Mouse (Mus musculus) neural tube, embryonic 14.5 days (tissue): Measurements from ENCODE around the gene Eif4g3. TPM values are rescaled to one million over a fixed set of nuclear protein-coding genes. Genes with fewer than 3 reads are reported as not detected.

Experiments used
- ATAC-seq: fragments of 200-750 bp; cut with Nextera tagmentation; 2 replicates; pipeline ENCODE4 v1.8.0; 2017; ENCODE audit warnings: low read depth, mild to moderate bottlenecking, moderate TSS enrichment, moderate library complexity
- H3K27ac ChIP-seq: fragments of 300-500 bp; sonication (generic); 2 replicates; pipeline ENCODE4 v1.5.1; 2014; ENCODE audit warnings: low read depth, mild to moderate bottlenecking, control low read depth, low read length, moderate library complexity, mixed read lengths
- H3K27me3 ChIP-seq: fragments of 300-500 bp; sonication (generic); 2 replicates; pipeline ENCODE4 v1.6.1; 2014; ENCODE audit warnings: low read length; ENCODE audit not compliant: control insufficient read depth, insufficient read depth
- H3K36me3 ChIP-seq: fragments of 300-500 bp; sonication (generic); 2 replicates; pipeline ENCODE4 v1.6.1; 2014; ENCODE audit warnings: low read length, mixed read lengths; ENCODE audit not compliant: control insufficient read depth, insufficient read depth
- H3K4me1 ChIP-seq: fragments of 300-500 bp; sonication (generic); 2 replicates; pipeline ENCODE4 v1.6.1; 2014; ENCODE audit warnings: low read length; ENCODE audit not compliant: control insufficient read depth, insufficient read depth
- H3K4me2 ChIP-seq: fragments of 300-500 bp; sonication (generic); 2 replicates; pipeline ENCODE4 v1.6.1; 2014; ENCODE audit warnings: mild to moderate bottlenecking, low read depth, low read length, control low read depth
- H3K4me3 ChIP-seq: fragments of 300-500 bp; sonication (generic); 2 replicates; pipeline ENCODE4 v1.5.1; 2014; ENCODE audit warnings: low read depth, low read length, control low read depth, mixed read lengths
- H3K9ac ChIP-seq: fragments of 300-500 bp; sonication (generic); replicated peaks from 2 replicates; pipeline ENCODE4 v1.6.1; 2014; ENCODE audit warnings: low read depth, mild to moderate bottlenecking, control low read depth, low read length, mixed read lengths
- H3K9me3 ChIP-seq: fragments of 300-500 bp; sonication (generic); 2 replicates; pipeline ENCODE4 v1.6.1; 2016; ENCODE audit warnings: low read length; ENCODE audit not compliant: control insufficient read depth
- WGBS: fragments of 180-500 bp; shearing (Covaris S2); extraction: QIAGEN DNeasy Blood & Tissue Kit; methylation state at CpG from one replicate; pipeline ENCODE4 v1.1.7; 2014; 5-methylcytosine and 5-hydroxymethylcytosine counted together
- polyA plus RNA-seq: library from polyadenylated mRNA; unstranded; fragments of >200 nt; fragmentation: Nextera tagmentation; extraction: Ambion mirVana; gene quantifications from 2 replicates; pipeline ENCODE4 v1.2.1, GENCODE M21; 2014

The Eif4g3 gene
- polyA plus RNA-seq, 1 experiment from 2014 or later, result 71.4 TPM

GRCm38 (mm10) chr4:138082466-138082865, 89.6 kb downstream of the Eif4g3 start:
- H3K4me3 ChIP-seq, result no peak overlapping the region
- peaks cover 19% of the 10 kb centered on the region for H3K4me1 ChIP-seq
- WGBS, result 78% methylated on average over 8 of the region's 8 CpGs
- no peak for ATAC-seq
- peaks cover 8% of the 10 kb centered on the region; the same call in 1 of the 2 replicates for H3K36me3 ChIP-seq
- no peak overlapping the region for H3K27ac ChIP-seq
- H3K9ac ChIP-seq, result no peak overlapping the region
- H3K9me3 ChIP-seq, result no peaks in the 10 kb centered on the region
- no peak overlapping the region for H3K4me2 ChIP-seq
- no peaks in the 10 kb centered on the region for H3K27me3 ChIP-seq

GRCm38 (mm10) chr4:138084103-138084502, 91.3 kb downstream of the Eif4g3 start:
- ATAC-seq, result no peak
- H3K4me2 ChIP-seq, result no peak overlapping the region
- peaks cover 8% of the 10 kb centered on the region; the same call in 1 of the 2 replicates for H3K36me3 ChIP-seq
- H3K4me1 ChIP-seq, result peaks cover 19% of the 10 kb centered on the region
- no peak overlapping the region for H3K9ac ChIP-seq
- 78% methylated on average over 8 of the region's 8 CpGs for WGBS
- no peak overlapping the region for H3K4me3 ChIP-seq
- no peaks in the 10 kb centered on the region for H3K27me3 ChIP-seq
- peak overlapping the region; percentile 52; the same call in 1 of the 2 replicates for H3K27ac ChIP-seq
- no peaks in the 10 kb centered on the region for H3K9me3 ChIP-seq

GRCm38 (mm10) chr4:138084851-138085573, 92.2 kb downstream of the Eif4g3 start:
- Histone ChIP-seq H3K9ac (no peak overlapping the region), H3K4me3 (no peak overlapping the region), H3K27ac (peak overlapping the region; percentile 52), H3K4me2 (no peak overlapping the region), H3K9me3 (no peaks in the 10 kb centered on the region), H3K27me3 (no peaks in the 10 kb centered on the region), H3K36me3 (peaks cover 8% of the 10 kb centered on the region; the same call in 1 of the 2 replicates), H3K4me1 (peaks cover 19% of the 10 kb centered on the region)
- 46% methylated on average over 13 of the region's 13 CpGs for WGBS
- ATAC-seq, result no peak

GRCm38 (mm10) chr4:138086949-138087348, 94.1 kb downstream of the Eif4g3 start:
- Histone ChIP-seq H3K9ac (no peak overlapping the region), H3K27ac (no peak overlapping the region), H3K9me3 (no peaks in the 10 kb centered on the region), H3K36me3 (peaks cover 8% of the 10 kb centered on the region; the same call in 1 of the 2 replicates), H3K27me3 (no peaks in the 10 kb centered on the region), H3K4me2 (no peak overlapping the region), H3K4me3 (no peak overlapping the region), H3K4me1 (peaks cover 13% of the 10 kb centered on the region)
- 90% methylated on average over 5 of the region's 5 CpGs for WGBS
- ATAC-seq, result no peak

GRCm38 (mm10) chr4:138089512-138089911, 96.7 kb downstream of the Eif4g3 start:
- no peaks in the 10 kb centered on the region; the same call in 1 of the 2 replicates for H3K36me3 ChIP-seq
- H3K4me3 ChIP-seq, result no peak overlapping the region
- H3K9me3 ChIP-seq, result no peaks in the 10 kb centered on the region
- no peaks in the 10 kb centered on the region for H3K27me3 ChIP-seq
- no peak overlapping the region for H3K4me2 ChIP-seq
- H3K27ac ChIP-seq, result no peak overlapping the region
- peaks cover 6% of the 10 kb centered on the region for H3K4me1 ChIP-seq
- no peak overlapping the region for H3K9ac ChIP-seq
- WGBS, result 90% methylated on average over 2 of the region's 2 CpGs
- no peak for ATAC-seq

GRCm38 (mm10) chr4:138091562-138092194, 98.9 kb downstream of the Eif4g3 start:
- WGBS, result 89% methylated on average over 7 of the region's 7 CpGs
- no peak for ATAC-seq

GRCm38 (mm10) chr4:138100456-138100855, 107.6 kb downstream of the Eif4g3 start:
- Histone ChIP-seq H3K4me1 (no peaks in the 10 kb centered on the region), H3K9ac (no peak overlapping the region), H3K9me3 (no peaks in the 10 kb centered on the region), H3K36me3 (peaks cover 39% of the 10 kb centered on the region), H3K4me3 (no peak overlapping the region), H3K27ac (no peak overlapping the region), H3K4me2 (no peak overlapping the region), H3K27me3 (no peaks in the 10 kb centered on the region)
- WGBS, result 87% methylated on average over 7 of the region's 7 CpGs
- no peak for ATAC-seq

More at GRCm38 (mm10) chr4:138091562-138092194, 98.9 kb downstream of the Eif4g3 start:
- peaks cover 1% of the 10 kb centered on the region; the same call in 1 of the 2 replicates for H3K36me3 ChIP-seq
- H3K4me1 ChIP-seq, result no peaks in the 10 kb centered on the region
- no peaks in the 10 kb centered on the region for H3K9me3 ChIP-seq
- no peaks in the 10 kb centered on the region for H3K27me3 ChIP-seq
- no peak overlapping the region for H3K4me2 ChIP-seq
- H3K4me3 ChIP-seq, result no peak overlapping the region
- no peak overlapping the region for H3K27ac ChIP-seq
- no peak overlapping the region for H3K9ac ChIP-seq

GRCm38 (mm10) chr4:138101795-138102194, 109.0 kb downstream of the Eif4g3 start:
- ATAC-seq, result no peak
- H3K36me3 ChIP-seq, result peaks cover 47% of the 10 kb centered on the region
- no peaks in the 10 kb centered on the region for H3K4me1 ChIP-seq
- no peak overlapping the region for H3K4me2 ChIP-seq
- no peak overlapping the region for H3K27ac ChIP-seq
- H3K9ac ChIP-seq, result no peak overlapping the region
- no peak overlapping the region for H3K4me3 ChIP-seq
- H3K27me3 ChIP-seq, result no peaks in the 10 kb centered on the region
- WGBS, result 91% methylated on average over 10 of the region's 10 CpGs
- H3K9me3 ChIP-seq, result no peaks in the 10 kb centered on the region

GRCm38 (mm10) chr4:138102413-138102812, 109.6 kb downstream of the Eif4g3 start:
- 89% methylated on average over 3 of the region's 3 CpGs for WGBS
- Histone ChIP-seq H3K36me3 (peaks cover 47% of the 10 kb centered on the region), H3K4me3 (no peak overlapping the region), H3K27ac (no peak overlapping the region), H3K9me3 (no peaks in the 10 kb centered on the region), H3K4me1 (no peaks in the 10 kb centered on the region), H3K27me3 (no peaks in the 10 kb centered on the region), H3K4me2 (no peak overlapping the region), H3K9ac (no peak overlapping the region)
- no peak for ATAC-seq
